Mouse (Mus musculus) liver, adult 2 months (tissue): ENCODE results near the gene Prpf39.

Source experiments
- CTCF ChIP-seq: fragments of 200-500 bp; IDR thresholded peaks from 2 replicates; pipeline ENCODE4 v1.5.1; 2011; ENCODE audit warnings: low read depth, low read length, control low read depth
- POLR2A ChIP-seq: fragments of 200-500 bp; IDR thresholded peaks from 2 replicates; pipeline ENCODE4 v1.6.1; 2011; ENCODE audit warnings: low read length, control low read depth; ENCODE audit not compliant: insufficient read depth; ENCODE audit errors: extremely low read depth

- TF ChIP-seq CTCF (no peak), POLR2A (no peak)
Observed at GRCm38 (mm10) chr12:65061082-65061481, 24.9 kb downstream of the Prpf39 start.
